Mouse (Mus musculus) forebrain, embryonic 11.5 days (tissue): ENCODE results near the gene Lhb. TPM values are rescaled to one million over a fixed set of nuclear protein-coding genes. Genes with fewer than 3 reads are reported as not detected.
A peak's percentile ranks its signal among the peaks of the same experiment; 100 is the strongest.
"Not testable (repeated sequence)": the region's sequence is repeated elsewhere in the genome, so short reads cannot be mapped to it uniquely, and the experiment has no call there.

Experiments used
- ATAC-seq: fragments of 200-750 bp; cut with Nextera tagmentation; replicated peaks from 2 replicates; pipeline ENCODE4 v1.8.0; 2017; ENCODE audit warnings: moderate TSS enrichment; ENCODE audit not compliant: low FRiP score
- DNase-seq: peaks from one replicate; pipeline ENCODE4 v3.0.0-alpha.2; 2017; ENCODE audit warnings: low spot score
- H3K27ac ChIP-seq: fragments of 300-500 bp; sonication (generic); 2 replicates; pipeline ENCODE4 v1.5.1; 2014; ENCODE audit warnings: low read depth, low read length
- H3K27me3 ChIP-seq: fragments of 300-500 bp; sonication (generic); 2 replicates; pipeline ENCODE4 v1.6.1; 2014; ENCODE audit warnings: mild to moderate bottlenecking, low read length, mixed read lengths; ENCODE audit not compliant: control insufficient read depth, insufficient read depth
- H3K36me3 ChIP-seq: fragments of 300-500 bp; sonication (generic); 2 replicates; pipeline ENCODE4 v1.6.1; 2014; ENCODE audit warnings: mild to moderate bottlenecking, low read length, moderate library complexity, mixed read lengths; ENCODE audit not compliant: control insufficient read depth, insufficient read depth
- H3K4me1 ChIP-seq: fragments of 300-500 bp; sonication (generic); replicated peaks from 2 replicates; pipeline ENCODE4 v1.6.1; 2014; ENCODE audit warnings: low read length, mixed read lengths; ENCODE audit not compliant: control insufficient read depth, insufficient read depth
- H3K4me2 ChIP-seq: fragments of 300-500 bp; sonication (generic); 2 replicates; pipeline ENCODE4 v1.6.1; 2014; ENCODE audit warnings: low read depth, mild to moderate bottlenecking, low read length, moderate library complexity, mixed read lengths; ENCODE audit not compliant: severe bottlenecking
- H3K4me3 ChIP-seq: fragments of 300-500 bp; sonication (generic); 2 replicates; pipeline ENCODE4 v1.5.1; 2014; ENCODE audit warnings: low read depth, low read length
- H3K9ac ChIP-seq: fragments of 300-500 bp; sonication (generic); 2 replicates; pipeline ENCODE4 v1.6.1; 2014; ENCODE audit warnings: low read length
- H3K9me3 ChIP-seq: fragments of 300-500 bp; sonication (generic); 2 replicates; pipeline ENCODE4 v1.6.1; 2016; ENCODE audit warnings: low read length, mixed read lengths; ENCODE audit not compliant: control insufficient read depth
- WGBS: fragments of 180-500 bp; shearing (Covaris S2); extraction: QIAGEN DNeasy Blood & Tissue Kit; methylation state at CpG from one replicate; pipeline ENCODE4 v1.1.7; 2014; 5-methylcytosine and 5-hydroxymethylcytosine counted together
- polyA plus RNA-seq: library from polyadenylated mRNA; unstranded; fragments of >200 nt; fragmentation: Nextera tagmentation; extraction: Ambion mirVana; gene quantifications from 2 replicates; pipeline ENCODE4 v1.2.1, GENCODE M21; 2014

The Lhb gene
- not detected in 2 replicates for polyA plus RNA-seq

- WGBS = 55% methylated on average over 6 of the region's 6 CpGs
- no peak for ATAC-seq
- no peak within 1 kb of the TSS for H3K27ac ChIP-seq
- peaks cover 30% of the 10 kb centered on the region; the same call in 1 of the 2 replicates for H3K36me3 ChIP-seq
- H3K4me1 ChIP-seq = no peaks in the 10 kb centered on the region; the same call in 1 of the 2 replicates
- no peaks in the 10 kb centered on the region for H3K9me3 ChIP-seq
- peaks cover 40% of the 10 kb centered on the region for H3K27me3 ChIP-seq
- no peak for DNase-seq
- H3K4me3 ChIP-seq = no peak within 1 kb of the TSS
- H3K4me2 ChIP-seq = no peak within 1 kb of the TSS
- no peak within 1 kb of the TSS for H3K9ac ChIP-seq
These were observed at the start of gene Lhb for GRCm38 (mm10) chr7:45420615-45420919. Gene Lhb, plus strand, starts transcription at chr7:45420820.

- no peak for DNase-seq
- H3K36me3 ChIP-seq = peaks cover 19% of the 10 kb centered on the region; the same call in 1 of the 2 replicates
- no peak overlapping the region for H3K4me2 ChIP-seq
- H3K4me1 ChIP-seq = peaks cover 12% of the 10 kb centered on the region
- 85% methylated on average over 5 of the region's 5 CpGs for WGBS
- H3K27ac ChIP-seq = no peak overlapping the region
- peaks cover 16% of the 10 kb centered on the region for H3K27me3 ChIP-seq
- H3K9ac ChIP-seq = no peak overlapping the region
- no peaks in the 10 kb centered on the region for H3K9me3 ChIP-seq
- no peak overlapping the region for H3K4me3 ChIP-seq
- no peak for ATAC-seq
These were observed 48.2 kb upstream of the Lhb start for GRCm38 (mm10) chr7:45372371-45372770.

- peaks cover under 1% of the 10 kb centered on the region; the same call in 1 of the 2 replicates for H3K27me3 ChIP-seq
- ATAC-seq (no peak), DNase-seq (no peak)
- H3K9ac ChIP-seq = no peak overlapping the region
- no peaks in the 10 kb centered on the region for H3K9me3 ChIP-seq
- H3K4me3 ChIP-seq = no peak overlapping the region
- H3K4me1 ChIP-seq = peaks cover 6% of the 10 kb centered on the region
- H3K4me2 ChIP-seq = no peak overlapping the region
- peaks cover 35% of the 10 kb centered on the region for H3K36me3 ChIP-seq
- WGBS = 96% methylated on average over 8 of the region's 8 CpGs
- no peak overlapping the region for H3K27ac ChIP-seq
These were observed 46.0 kb upstream of the Lhb start for GRCm38 (mm10) chr7:45374620-45375019.

- no peak overlapping the region for H3K9ac ChIP-seq
- H3K27ac ChIP-seq = no peak overlapping the region
- no peak overlapping the region for H3K4me3 ChIP-seq
- H3K36me3 ChIP-seq = peaks cover 46% of the 10 kb centered on the region
- 75% methylated on average over 1 of the region's 1 CpGs for WGBS
- H3K4me1 ChIP-seq = no peaks in the 10 kb centered on the region
- DNase-seq (no peak), ATAC-seq (no peak)
- H3K27me3 ChIP-seq = no peaks in the 10 kb centered on the region
- H3K4me2 ChIP-seq = no peak overlapping the region
- no peaks in the 10 kb centered on the region for H3K9me3 ChIP-seq
These were observed 44.6 kb upstream of the Lhb start for GRCm38 (mm10) chr7:45376057-45376456.

GRCm38 (mm10) chr7:45386077-45386476 lies 34.5 kb upstream of the Lhb start:
- Histone ChIP-seq H3K4me3 (no peak overlapping the region), H3K36me3 (peaks cover 65% of the 10 kb centered on the region), H3K9me3 (no peaks in the 10 kb centered on the region), H3K27me3 (no peaks in the 10 kb centered on the region), H3K9ac (no peak overlapping the region), H3K27ac (no peak overlapping the region), H3K4me2 (no peak overlapping the region), H3K4me1 (no peaks in the 10 kb centered on the region)
- DNase-seq = peak; percentile 50
- no peak for ATAC-seq
- WGBS = 89% methylated on average over 3 of the region's 3 CpGs

- Histone ChIP-seq H3K4me1 (peaks cover 16% of the 10 kb centered on the region; the same call in 1 of the 2 replicates), H3K4me2 (peak overlapping the region; percentile 99), H3K27me3 (no peaks in the 10 kb centered on the region), H3K4me3 (peak overlapping the region; percentile 88), H3K9ac (peak overlapping the region; percentile 89), H3K9me3 (no peaks in the 10 kb centered on the region), H3K36me3 (peaks cover 18% of the 10 kb centered on the region), H3K27ac (peak overlapping the region; percentile 99)
- DNase-seq = no peak
- ATAC-seq = peak; percentile 77
- WGBS = under 1% methylated on average over 18 of the region's 20 CpGs
These were observed 25.5 kb upstream of the Lhb start for GRCm38 (mm10) chr7:45395129-45395541.

GRCm38 (mm10) chr7:45395578-45396336 lies 24.9 kb upstream of the Lhb start, which contains the start of gene Snrnp70:
Gene Snrnp70, minus strand, starts transcription at chr7:45395742.
- 1% methylated on average over 60 of the region's 60 CpGs for WGBS
- Histone ChIP-seq H3K4me1 (peaks cover 16% of the 10 kb centered on the region; the same call in 1 of the 2 replicates), H3K4me2 (peak within 1 kb of the TSS; percentile 99), H3K9ac (peak within 1 kb of the TSS; percentile 89), H3K27me3 (no peaks in the 10 kb centered on the region), H3K4me3 (peak within 1 kb of the TSS; percentile 88), H3K9me3 (no peaks in the 10 kb centered on the region), H3K36me3 (peaks cover 11% of the 10 kb centered on the region), H3K27ac (peak within 1 kb of the TSS; percentile 99)
- ATAC-seq = peak; percentile 96
- DNase-seq = peak; percentile 100

GRCm38 (mm10) chr7:45396337-45396775 lies 24.3 kb upstream of the Lhb start:
- H3K4me1 ChIP-seq = peaks cover 16% of the 10 kb centered on the region; the same call in 1 of the 2 replicates
- peak; percentile 23; the same call in 1 of the 2 replicates for ATAC-seq
- H3K27me3 ChIP-seq, H3K9ac ChIP-seq, H3K27ac ChIP-seq, H3K9me3 ChIP-seq, DNase-seq, H3K36me3 ChIP-seq: not testable (repeated sequence)
- H3K4me2 ChIP-seq = peak overlapping the region; percentile 58
- peak overlapping the region; percentile 88 for H3K4me3 ChIP-seq
- 12% methylated on average over 3 of the region's 3 CpGs for WGBS
